ENCODE assay signal across 26 mouse cellular contexts in genomic region chr2:5698451-5698850, GRCm38 (mm10). TPM values are rescaled to one million over a fixed set of nuclear protein-coding genes. Genes with fewer than 3 reads are reported as not detected.
DNase-seq lines count a peak whose midpoint lies in the region; ATAC-seq lines count a peak whose summit lies in the region.
"Had no signal": no experiment of that assay in that cellular context is flagged by ENCODE, and none has a peak within 500 bp of the region (broad histone marks: within the 10 kb centered on the region; RNA-seq: fewer than 3 reads in every experiment).

No protein-coding gene starts in this region.

- H3K4me1 ChIP-seq in heart, embryonic 11.5 days (ENCODE audit: control insufficient read depth, insufficient read depth, low read length), result peaks cover 5% of the 10 kb centered on the region; the same call in 1 of the 2 replicates
- H3K4me1 ChIP-seq: embryonic facial prominence, embryonic 12.5 days; hindbrain, embryonic 12.5 days; intestine, embryonic 15.5 days had no signal

- H3K9me3 ChIP-seq in heart, embryonic 11.5 days (replicated peaks; ENCODE audit: control insufficient read depth, low read length), result no peaks in the 10 kb centered on the region
- H3K9me3 ChIP-seq: embryonic facial prominence, embryonic 12.5 days; embryonic facial prominence, embryonic 15.5 days; heart, embryonic 10.5 days; hindbrain, embryonic 12.5 days; intestine, embryonic 15.5 days had no signal

- H3K27me3 ChIP-seq in heart, embryonic 11.5 days (ENCODE audit: control insufficient read depth, insufficient read depth, low read length), result no peaks in the 10 kb centered on the region
- H3K27me3 ChIP-seq: embryonic facial prominence, embryonic 12.5 days; embryonic facial prominence, embryonic 15.5 days; hindbrain, embryonic 12.5 days; intestine, embryonic 15.5 days had no signal

- no peaks in the 10 kb centered on the region for H3K36me3 ChIP-seq in heart, embryonic 11.5 days (ENCODE audit: control insufficient read depth, insufficient read depth, low read length)
- H3K36me3 ChIP-seq: embryonic facial prominence, embryonic 12.5 days; embryonic facial prominence, embryonic 15.5 days; heart, embryonic 10.5 days; hindbrain, embryonic 12.5 days; intestine, embryonic 15.5 days had no signal

- H3K4me2 ChIP-seq in heart, embryonic 11.5 days, result 0 out of 2 replicates have a peak overlapping the region, but pooled peaks have one; percentile 11
- H3K4me2 ChIP-seq: embryonic facial prominence, embryonic 12.5 days; embryonic facial prominence, embryonic 15.5 days; hindbrain, embryonic 12.5 days; intestine, embryonic 15.5 days had no signal

- H3K9ac ChIP-seq in heart, embryonic 11.5 days (ENCODE audit: low read depth, low read length), result no peak overlapping the region
- H3K9ac ChIP-seq: embryonic facial prominence, embryonic 12.5 days; embryonic facial prominence, embryonic 15.5 days; forebrain, postnatal 0 days; hindbrain, embryonic 12.5 days; intestine, embryonic 15.5 days had no signal

- no peak overlapping the region for H3K4me3 ChIP-seq in heart, embryonic 11.5 days (ENCODE audit: low read depth, low read length)
- H3K4me3 ChIP-seq: embryonic facial prominence, embryonic 12.5 days; embryonic facial prominence, embryonic 15.5 days; gastrocnemius, adult 2 months; heart, embryonic 10.5 days; hindbrain, embryonic 12.5 days; intestine, embryonic 15.5 days had no signal

- no peak for ATAC-seq in heart, embryonic 11.5 days (replicated peaks; ENCODE audit: insufficient number of reproducible peaks, low FRiP score, low TSS enrichment)
- ATAC-seq: CD4-positive, CD25-positive, alpha-beta regulatory T cell, adult 4 months; forebrain, embryonic 14.5 days; forebrain, postnatal 0 days; hindbrain, embryonic 16.5 days; intestine, embryonic 15.5 days had no signal

- DNase-seq in heart, postnatal 10 days, result no peak
- peak; percentile 59 for DNase-seq in retina, postnatal 1 day
- no peak for DNase-seq in retina, embryonic 14.5 days (ENCODE audit: low spot score)
- DNase-seq in R1 (ENCODE audit: low read depth, low spot score), result peak; percentile 30
- DNase-seq in frontal cortex, postnatal 10 days (ENCODE audit: low spot score in 2 of 2), result no peak
- DNase-seq in frontal cortex, postnatal 14 days (ENCODE audit: low spot score in 2 of 2), result no peak
- DNase-seq: adrenal gland, adult 2 months; adrenal gland, postnatal 14 days; cerebellum, adult 11-12 months; cerebellum, adult 9-10 months; cerebellum, postnatal 25 days; forebrain, postnatal 0 days; gastrocnemius, adult 2 months; gastrocnemius, postnatal 14 days; heart, adult 11 months; kidney, adult 11 months; kidney, adult 8-10 months had no signal

- H3K27ac ChIP-seq in heart, embryonic 11.5 days (ENCODE audit: low read depth, low read length), result no peak overlapping the region
- H3K27ac ChIP-seq: embryonic facial prominence, embryonic 12.5 days; embryonic facial prominence, embryonic 15.5 days; gastrocnemius, adult 2 months; heart, embryonic 10.5 days; hindbrain, embryonic 12.5 days; intestine, embryonic 15.5 days had no signal

- intact Hi-C loops in heart, postnatal 10 days (cut with DNase I), result no loop called here

- WGBS in heart, embryonic 11.5 days (ENCODE audit: insufficient replicate concordance), result 29% methylated on average over 8 of the region's 8 CpGs

RNA-seq across cellular contexts. Expression of gene Camk1d, which starts 15.9 kb away (rescaled TPM):
- 1.4 and 2.9 TPM in 2 replicates for polyA plus RNA-seq in heart, embryonic 11.5 days (2014; fragmentation: Nextera tagmentation; extraction: Ambion mirVana)
- total RNA-seq in heart, postnatal 10 days (2021), result 1 to 10 TPM; 4.3 to 7.5 TPM

Comparison
In these comparisons a context has a peak if more than half of its experiments do, and no peak if none do; other contexts are left out.
1. DNase-seq: peak in retina, postnatal 1 day (single experiment) and R1 (single experiment); none in heart, postnatal 10 days (0 of 2), retina, embryonic 14.5 days (single experiment), frontal cortex, postnatal 10 days (0 of 2) and frontal cortex, postnatal 14 days (0 of 2).